Mouse (Mus musculus): ENCODE results near the gene Fam107b.

GRCm38 (mm10) chr2:3764136-3764535 lies 193.8 kb downstream of the Fam107b start:
- TF ChIP-seq CTCF (IDR thresholded peaks at IDR 0.05; ENCODE audit: low read depth), result no peak
- no peak for TF ChIP-seq EP300 (IDR thresholded peaks at IDR 0.05; ENCODE audit: low read depth)

All from liver, embryonic 14.5 days (tissue).